Mouse (Mus musculus) spleen, postnatal 10 days (tissue): ENCODE data around the gene Ccdc69.

ENCODE experiments used
- DNase-seq, 2 experiments: peaks; one replicate each; pipeline ENCODE4 v3.0.0; 2021 to 2022; ENCODE audit warnings: low spot score in 2 of 2

The Ccdc69 gene

DNA sequence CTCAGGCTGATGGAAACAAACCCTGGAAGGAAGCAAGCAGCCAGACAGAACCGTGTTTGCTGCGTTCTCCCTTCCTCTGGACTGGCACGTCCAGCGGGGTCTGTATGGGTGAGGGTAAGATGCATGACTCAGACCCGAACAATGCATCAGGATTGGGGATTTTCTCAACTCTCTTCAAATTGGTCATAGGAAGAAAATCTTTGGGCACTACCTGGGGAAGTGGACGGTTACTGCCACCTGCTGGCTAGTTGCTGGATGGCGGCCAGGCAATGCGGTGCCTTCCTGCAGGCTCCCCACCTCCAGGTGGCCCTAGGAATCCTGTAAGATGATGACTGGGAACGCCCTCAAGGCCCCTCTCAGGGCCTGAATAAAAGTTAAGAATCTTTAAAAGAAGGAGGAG lies 38.3 kb downstream of the Ccdc69 start:
- peak; percentile 63 to 81 for DNase-seq

DNA sequence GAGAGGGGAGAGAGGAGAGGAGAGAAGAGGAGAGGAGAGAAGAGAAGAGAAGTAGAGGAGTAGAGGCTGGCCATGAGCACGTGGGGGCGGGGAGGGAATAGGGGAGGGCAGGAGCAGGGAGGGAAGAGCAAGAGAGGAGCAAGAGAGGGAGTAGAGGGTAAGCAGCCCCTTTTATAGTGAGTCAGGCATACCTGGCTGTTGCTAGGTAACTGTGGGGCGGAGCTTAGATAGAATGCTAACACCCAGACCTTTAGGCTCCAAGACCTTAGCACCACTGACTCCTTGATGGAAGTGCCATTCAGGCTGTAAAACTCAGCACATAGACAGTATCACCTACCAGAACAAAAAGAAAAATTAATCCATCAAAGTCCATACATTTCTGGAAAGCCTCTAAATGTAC lies 41.3 kb downstream of the Ccdc69 start:
- DNase-seq: no peak

DNA sequence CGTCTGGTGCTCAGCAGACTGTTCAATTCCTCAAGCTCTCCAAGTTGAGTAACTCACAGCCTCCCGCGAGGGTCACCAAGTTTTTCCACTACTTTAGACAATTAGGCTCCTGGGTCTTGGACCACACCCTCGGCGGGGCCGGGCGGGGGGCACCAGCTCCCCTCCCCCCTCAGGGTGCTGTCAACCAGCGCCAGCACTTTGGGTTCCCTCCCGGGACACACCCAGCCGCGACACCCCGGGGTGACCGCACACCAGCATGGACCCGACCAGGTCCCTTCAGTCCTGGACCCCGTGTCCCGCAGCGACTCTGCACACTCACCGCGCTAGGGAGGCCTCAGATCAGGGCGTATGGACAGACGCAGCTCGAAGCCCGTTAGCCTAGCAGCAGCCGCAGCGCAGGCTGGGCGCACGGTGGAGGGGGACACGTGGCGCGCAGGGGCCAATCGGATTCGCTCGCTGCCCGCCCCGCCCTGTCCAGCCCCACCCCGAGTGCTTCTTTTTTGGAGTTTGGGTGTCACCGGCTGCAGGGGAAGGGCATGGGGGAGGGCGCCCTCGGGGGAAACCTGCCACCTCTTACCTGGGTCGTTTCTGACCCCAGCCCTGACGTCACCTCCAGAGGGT lies 44.8 kb downstream of the Ccdc69 start, which contains the start of gene Anxa6:
TSS of gene Anxa6 (minus strand) at position 406 of the 621 bp plus-strand sequence.
- DNase-seq: peak; percentile 61 to 81

DNA sequence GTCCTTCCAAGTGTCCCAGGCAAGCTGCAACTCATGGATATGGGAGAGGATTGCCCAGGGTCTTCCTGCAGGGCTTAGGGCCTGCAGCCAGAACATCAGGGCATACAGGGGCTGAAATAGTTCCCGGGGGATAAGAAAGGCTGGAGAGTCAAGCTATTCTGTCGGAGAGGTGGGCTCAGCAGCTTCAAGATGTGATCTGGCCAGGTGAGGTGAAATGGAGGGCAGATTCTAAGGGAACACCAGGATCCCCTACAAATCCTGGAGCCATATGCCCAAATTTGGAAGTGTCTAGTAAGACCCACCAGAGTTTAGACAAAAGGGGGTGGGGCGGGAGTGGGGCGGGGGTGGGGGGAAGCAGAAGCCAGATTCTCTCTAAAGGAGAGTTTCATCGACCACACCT lies 45.6 kb downstream of the Ccdc69 start:
- no peak for DNase-seq

DNA sequence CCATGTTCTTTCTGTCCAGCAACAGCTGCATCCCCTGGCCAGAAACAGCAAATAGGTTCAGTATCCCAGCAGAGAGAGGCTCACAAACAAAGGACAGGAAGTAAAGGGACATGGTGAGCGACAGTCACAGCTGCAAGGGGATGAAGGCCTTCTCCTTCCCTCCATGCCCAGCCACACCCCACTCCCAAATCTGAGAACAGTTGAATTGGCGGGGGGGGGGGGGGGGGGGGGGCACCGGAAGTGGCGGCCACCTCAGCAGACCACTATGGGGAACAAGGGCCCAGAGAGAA lies 46.0 kb downstream of the Ccdc69 start:
- no peak for DNase-seq

DNA sequence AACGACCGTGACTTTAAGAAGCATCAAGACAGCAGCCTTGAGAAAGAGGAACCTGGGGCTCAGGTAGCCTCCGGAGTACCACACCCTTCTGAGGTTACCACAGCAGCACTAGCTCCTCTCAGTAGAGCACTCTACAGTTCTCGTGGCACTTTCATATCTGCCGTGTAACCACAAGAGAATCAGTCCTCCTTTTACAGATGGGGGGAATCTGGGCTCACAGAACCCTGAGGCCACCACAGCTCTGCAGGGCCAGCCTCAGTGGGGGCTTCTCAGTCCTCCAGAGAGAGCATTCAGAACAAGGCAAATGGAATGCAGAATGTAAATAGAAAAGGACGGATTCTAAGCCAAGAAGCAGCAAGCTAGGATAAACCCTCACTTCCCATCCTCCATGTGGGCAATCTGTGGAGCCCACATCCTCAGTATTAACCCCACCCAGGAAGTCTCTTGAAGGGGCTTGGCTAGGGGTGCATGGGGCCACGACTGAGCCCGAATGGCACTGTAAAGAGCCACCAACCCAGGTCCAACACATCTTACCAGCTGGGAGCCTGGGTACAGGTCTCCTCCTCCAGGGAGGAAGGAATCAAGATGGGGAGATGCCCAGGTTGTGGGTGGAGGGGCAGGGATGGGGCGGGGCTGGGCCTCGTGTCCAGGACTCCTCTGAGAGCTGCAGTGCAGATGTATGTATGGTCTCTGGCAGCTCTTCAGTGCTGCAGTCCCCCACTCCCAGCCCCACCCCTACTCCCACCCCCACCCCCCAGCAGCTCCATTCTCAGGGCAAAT lies 46.5 kb downstream of the Ccdc69 start:
- DNase-seq: peak; percentile 18 to 43

DNA sequence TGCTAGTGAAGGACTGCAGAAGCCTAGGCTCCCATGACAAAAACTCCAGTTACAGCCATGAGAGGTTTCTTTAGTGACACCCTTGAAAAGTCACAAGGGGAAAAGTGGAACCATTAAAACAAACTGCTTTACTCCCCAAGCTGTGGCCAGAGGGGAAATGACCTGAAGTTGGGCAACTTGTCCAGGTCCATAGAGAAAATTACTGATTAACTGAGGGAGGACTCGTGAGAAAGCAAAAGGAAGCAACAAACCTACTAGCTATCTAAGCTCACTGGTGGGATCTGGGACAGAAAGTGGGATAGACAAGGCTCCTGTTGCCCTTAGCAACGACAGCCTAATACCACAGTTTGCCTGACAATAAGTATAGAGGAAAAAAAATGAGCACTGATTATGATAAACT lies 49.4 kb downstream of the Ccdc69 start:
- no peak for DNase-seq

DNA sequence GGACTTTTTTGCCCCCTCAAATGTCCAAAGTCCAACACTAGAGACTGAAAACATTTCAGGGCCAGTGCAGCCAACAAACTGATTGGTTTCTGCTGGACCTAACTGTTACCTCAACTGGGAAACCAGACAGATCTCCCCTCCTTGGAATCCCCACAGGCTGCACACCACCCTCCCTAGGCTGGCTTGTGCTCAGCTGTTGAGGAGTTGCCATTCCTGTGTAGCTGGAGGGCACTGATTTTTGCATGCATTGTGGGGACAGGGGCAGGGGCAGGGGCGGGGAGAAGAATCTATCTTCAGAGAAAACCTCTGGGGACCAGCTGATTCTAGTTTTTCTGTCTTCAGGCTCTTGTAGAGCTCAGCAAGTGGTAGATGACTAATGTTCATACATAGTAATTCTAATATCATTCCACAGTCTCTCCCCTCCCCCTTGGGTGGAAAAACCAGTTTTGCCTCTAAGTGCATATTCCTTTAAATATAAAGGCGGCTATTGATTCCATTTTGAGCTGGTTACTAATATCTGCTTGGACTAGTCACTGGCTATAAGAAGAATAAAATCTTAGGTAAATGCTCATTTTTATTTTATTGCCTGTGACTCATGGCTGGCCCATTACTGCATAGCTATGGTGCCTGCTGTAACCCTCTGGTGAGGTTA lies 50.6 kb downstream of the Ccdc69 start:
- no peak for DNase-seq

DNA sequence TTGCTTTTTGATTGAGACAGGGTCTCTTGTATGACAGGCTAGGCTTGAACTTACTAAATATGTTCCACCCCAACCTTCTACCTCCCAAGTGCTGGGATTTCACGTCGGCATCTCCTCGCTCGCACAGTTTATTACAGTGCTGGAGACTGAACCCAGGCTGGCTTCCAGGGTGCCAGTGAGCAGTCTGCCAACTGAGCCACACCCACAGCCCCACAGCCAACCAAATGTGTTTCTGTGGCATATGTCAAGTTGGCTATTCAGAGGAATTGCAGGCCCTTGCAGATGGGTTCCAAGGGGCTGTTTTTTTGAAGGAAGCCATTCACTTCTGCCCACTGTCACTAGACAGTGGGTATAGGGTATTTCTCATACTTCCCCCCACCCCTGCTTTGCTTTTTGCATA lies 52.0 kb downstream of the Ccdc69 start:
- no peak for DNase-seq

DNA sequence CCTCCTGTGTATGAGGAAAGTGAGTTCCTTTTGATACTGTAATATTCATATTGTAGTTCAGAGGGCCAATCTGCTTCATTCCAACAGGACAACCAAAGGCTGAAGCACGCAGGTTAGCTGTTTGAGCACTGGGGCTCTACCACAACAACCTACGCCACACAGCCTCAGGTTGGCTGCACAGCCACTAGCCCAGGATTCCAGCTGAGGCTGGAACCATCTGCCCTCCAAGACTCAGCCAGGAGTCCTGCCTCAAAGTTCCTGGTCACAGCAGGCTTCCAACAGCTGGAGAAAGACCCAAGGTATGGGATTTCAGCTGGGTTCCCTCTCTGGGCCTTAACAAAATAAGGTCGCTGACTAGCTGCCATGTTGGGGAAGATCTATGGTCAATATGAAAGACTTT lies 54.3 kb downstream of the Ccdc69 start:
- DNase-seq: no peak

DNA sequence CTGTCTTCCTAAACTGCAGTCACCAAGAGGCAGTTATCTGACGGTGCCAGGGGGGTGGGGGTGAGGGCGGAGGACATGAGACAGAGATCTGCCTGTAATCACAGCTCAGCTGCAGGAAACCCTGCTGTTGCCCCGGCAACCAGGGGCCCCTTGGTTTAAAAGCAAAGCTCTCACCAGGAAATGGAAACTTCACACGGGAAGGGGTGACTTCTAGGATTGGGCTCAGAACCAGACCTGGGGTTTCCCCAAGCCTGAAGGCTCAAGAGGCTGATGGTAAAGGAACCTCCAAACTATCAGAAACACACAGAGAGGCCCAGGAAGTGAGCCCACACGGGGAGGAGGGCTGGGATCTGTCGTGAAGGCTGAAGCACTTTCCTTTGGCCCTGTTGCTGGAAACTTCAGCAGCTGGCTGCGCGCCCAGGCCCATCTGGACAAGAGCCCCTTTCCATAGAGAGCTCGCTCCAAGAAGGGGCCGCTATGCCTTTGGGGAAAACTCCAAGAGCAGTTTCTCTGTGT lies 54.8 kb downstream of the Ccdc69 start:
- DNase-seq: peak; percentile 40 to 85

DNA sequence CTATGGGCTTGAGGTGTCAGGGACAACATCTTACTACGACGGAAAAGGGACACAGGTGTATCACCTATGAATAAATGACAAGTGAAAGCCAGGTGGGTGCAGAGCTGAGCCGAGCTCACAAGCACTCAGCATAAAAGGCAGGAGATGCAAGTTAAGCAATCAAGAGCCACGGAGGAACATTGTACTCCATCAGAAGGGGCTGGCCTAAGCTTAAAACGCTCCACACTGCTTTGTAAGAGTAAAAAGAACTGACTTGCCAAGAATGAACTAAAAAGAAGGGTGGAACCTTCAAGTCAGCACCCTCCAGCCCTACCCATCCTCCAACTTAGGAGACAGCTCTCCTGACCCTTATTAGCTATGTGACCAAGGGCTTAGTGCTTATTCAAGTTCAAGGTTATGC lies 55.4 kb downstream of the Ccdc69 start:
- no peak for DNase-seq

DNA sequence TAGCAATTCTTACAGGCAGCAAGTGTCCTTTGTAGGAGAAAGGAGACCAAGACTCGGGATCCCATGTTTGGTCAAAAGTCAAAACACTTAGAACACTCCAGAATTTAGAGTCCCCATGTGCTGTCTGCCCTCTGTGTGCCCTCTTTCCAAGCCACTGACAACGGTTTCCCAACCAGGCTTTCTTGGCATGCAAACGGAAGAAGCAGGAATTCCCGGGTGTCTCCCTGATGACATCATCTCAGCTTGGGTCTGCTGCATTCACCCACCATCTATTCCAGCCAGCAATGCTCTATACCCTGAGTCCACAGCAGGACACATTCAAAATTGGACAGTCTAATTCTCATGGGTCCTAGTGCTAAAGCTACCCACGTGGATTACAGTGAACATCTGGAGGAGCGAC lies 56.1 kb downstream of the Ccdc69 start:
- DNase-seq: no peak

DNA sequence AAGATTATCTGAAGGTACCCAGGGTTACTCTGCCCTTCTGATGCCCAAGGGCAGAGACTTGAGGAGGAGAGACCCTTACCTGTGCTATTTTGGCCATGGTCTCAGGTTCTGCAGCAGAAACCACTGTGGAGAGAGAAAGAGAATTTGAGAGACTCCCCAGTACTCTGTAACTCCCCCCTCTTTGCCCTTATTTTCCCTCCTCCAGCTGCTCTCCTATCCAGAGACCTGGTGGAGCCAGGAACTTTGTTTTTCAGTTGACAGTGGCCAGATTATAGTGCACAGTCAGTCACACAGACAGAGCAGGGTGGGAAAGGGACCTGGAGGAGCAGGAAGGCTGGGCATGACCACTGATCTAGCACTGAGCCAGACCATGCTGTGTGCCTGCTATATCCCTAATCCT lies 56.5 kb downstream of the Ccdc69 start:
- no peak for DNase-seq

DNA sequence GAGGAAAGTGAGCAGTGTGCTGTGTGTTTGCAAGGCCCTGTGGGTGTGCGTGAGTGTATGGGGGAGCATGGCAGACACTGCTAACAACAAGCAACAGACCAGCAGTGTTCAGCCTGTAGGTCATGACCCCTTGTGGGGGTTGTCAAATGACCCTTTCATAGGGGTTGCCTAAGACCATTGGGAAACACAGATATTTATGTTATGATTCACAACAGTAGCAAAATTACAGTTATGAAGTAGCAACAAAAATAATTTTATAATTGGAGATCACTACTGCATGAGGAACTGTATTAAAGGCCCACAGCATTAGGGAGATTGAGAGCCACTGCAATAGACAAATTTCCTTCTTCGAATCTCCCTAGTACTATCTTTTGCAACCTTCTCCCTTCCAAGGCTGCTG lies 58.2 kb downstream of the Ccdc69 start:
- DNase-seq: no peak

DNA sequence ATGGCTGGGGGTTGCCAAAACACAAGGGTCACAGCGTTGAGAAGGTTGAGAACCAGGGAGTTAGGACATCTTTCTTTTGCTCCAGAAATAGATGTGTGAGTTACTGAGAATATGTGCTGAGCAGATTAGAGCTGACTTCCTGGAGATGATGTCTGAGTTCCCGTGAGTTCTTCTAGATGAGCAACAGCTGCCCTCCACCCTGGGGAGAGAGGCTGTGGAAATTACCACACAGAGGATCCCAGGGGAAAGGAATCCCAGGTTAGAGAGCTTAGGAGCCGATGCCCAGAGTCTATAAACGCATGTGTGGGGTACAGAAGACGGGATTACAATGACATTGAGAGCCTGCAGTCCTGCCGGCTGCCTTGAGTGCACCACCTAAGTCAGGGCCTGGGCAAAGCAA lies 59.9 kb downstream of the Ccdc69 start:
- DNase-seq: no peak

DNA sequence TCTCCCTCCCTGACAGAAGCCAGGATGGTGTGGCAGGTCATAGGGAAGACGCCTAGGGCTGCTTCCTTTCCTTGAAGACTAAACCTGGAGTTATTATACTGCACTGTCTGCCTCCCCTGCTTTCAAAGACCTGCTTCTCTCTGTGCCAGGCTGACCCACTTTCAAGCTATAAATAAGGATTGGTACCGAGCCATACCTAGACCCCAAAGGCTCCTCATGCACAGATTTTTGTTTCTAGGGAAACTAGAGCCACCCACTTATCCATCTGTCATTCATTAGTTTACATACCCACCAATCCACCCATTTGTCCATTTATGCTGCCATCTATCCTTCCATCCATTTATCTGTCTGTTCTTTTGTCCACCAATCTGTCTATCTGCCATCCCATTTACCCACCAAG lies 60.7 kb downstream of the Ccdc69 start:
- no peak for DNase-seq

DNA sequence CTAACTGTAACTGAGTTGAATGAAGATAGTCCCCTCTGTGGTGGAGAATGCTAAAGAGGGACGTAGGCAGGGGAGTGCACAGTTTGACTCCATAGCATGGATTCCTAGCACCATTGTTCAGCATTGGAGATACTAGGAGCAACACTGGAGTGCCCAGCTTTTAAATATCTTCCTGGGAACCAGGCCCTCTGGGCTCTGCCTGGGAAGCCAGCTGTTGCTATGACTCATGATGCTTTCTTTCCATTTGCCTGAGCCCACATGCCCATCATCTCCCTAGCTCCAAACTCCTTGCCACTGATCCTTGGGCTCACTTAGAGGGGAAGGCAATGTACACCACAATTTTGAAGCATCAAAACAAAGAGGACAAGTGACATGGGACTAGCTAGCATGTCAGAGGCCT lies 61.2 kb downstream of the Ccdc69 start:
- no peak for DNase-seq

DNA sequence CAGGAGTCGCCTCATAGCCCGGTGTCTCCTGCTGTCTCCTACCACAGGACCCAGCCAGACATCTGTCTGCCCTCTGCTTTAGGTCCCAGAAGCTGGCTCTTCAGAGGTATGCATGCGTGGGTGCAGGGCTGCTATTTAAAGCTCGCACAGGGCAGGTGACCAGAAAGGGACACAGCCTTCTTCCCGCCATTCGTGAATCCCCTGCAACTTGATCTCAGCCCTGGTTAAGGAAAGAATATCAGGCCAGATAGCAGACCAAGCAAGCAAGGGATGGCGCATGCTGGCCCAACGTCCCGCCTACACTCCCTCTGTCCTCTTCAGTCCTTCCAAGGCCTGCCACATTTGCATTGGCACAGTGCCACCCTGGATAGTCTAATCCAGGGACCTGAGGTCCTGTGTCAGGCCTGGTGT lies 62.1 kb downstream of the Ccdc69 start:
- no peak for DNase-seq

DNA sequence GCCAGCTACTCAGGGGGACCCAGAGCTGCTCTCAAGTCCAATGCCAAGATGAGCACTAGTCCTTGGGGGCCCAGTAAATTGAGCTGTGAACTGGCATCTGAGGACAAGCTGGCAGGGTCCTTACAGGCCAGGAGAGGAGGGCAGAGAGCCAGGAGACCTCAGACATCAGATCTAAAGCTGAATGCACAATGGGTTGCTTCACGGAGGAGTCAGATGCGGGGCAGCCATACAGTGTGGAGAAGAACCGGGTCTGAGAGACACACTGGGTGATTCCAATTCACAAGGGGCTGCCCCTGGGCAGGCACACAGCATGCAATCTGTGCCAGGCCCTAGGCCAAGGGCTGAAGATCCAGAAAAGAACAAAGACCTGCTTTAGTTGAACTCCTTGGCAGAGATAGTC lies 62.7 kb downstream of the Ccdc69 start:
- no peak for DNase-seq

DNA sequence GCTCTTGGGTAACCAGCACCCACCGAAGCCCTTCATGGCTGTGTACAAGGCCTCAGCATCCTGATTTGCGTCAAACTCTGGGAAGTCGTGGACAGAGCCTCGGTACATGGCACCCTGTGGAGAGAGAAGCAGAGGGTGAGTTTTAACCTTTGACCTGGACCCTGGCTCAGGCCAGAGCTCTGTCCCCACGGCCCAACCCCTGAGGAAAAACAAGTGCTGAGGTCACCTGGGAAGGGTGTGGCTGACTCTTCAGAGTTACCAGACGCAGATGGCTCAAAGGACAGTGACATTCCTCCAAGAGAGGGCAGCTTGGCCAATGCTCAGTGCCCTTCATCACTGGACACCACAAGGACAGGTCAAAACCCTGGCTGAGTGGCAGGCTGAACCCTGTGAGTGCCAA lies 64.1 kb downstream of the Ccdc69 start:
- DNase-seq: no peak

DNA sequence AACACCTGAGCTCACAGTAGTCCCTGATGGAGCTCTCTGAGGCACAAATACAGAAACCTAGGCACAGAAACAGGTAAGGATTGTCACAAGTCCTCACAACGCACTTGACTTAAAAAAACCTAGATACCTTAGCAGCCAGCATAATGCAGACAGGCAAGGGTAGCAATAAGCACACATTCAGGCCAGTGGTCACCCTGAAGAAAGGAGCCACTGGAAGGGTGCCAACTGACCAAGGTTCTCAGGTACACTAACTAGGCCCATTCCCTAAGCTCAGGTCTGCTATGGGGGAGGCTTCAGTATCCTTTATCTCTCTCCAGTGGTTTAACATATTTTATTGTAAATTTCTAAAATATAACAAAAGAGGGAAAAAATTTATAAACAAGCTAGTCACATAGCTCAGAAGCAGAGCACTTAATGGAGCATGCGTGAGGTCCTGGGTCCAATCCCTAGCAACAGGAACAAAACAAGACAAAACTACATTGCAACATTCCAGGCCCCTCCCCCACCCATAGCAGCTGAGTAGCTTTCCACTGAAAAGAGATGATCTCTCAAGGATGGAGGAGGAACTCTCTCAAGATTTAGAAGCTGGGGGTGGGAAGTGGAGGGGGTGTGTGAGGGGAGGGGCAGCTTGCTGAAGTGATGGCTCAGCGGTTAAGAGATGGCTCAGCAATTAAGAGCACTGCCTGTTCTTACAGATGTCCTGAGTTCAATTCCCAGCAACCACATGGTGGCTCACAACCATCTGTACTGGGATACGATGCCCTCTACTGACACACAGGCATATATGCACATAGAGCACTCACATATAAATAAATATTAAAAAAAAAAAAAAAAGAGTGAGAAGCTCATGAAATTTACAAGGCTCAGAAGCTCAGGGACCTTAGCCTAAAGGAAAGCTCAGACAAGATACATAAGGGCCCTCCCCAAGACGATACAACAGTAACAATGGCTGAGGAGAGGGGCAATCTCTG lies 65.1 kb downstream of the Ccdc69 start:
- no peak for DNase-seq
